Mouse (Mus musculus): ENCODE results near the gene Nav1. TPM values are rescaled to one million over a fixed set of nuclear protein-coding genes. Genes with fewer than 3 reads are reported as not detected.

Gene Nav1
- polyA plus RNA-seq, 1 experiment: 31.7 TPM

- no peak overlapping the region for H3K27ac ChIP-seq (ENCODE audit: insufficient read depth, low read length)
- peaks cover 2% of the 10 kb centered on the region for H3K4me1 ChIP-seq (ENCODE audit: control insufficient read depth, insufficient read depth, low read length)
- TF ChIP-seq EP300 (IDR thresholded peaks at IDR 0.05; ENCODE audit: insufficient read depth, low read depth, low read length) (no peak), CTCF (IDR thresholded peaks at IDR 0.05; ENCODE audit: low read depth, low read length) (no peak), POLR2A (IDR thresholded peaks at IDR 0.05; ENCODE audit: insufficient read depth, low read length) (no peak)
- no peaks in the 10 kb centered on the region for H3K27me3 ChIP-seq (ENCODE audit: control insufficient read depth, insufficient read depth, low read length, poor library complexity, severe bottlenecking)
- H3K36me3 ChIP-seq (ENCODE audit: control insufficient read depth, insufficient read depth, low read length, poor library complexity, severe bottlenecking): no peaks in the 10 kb centered on the region
- no peaks in the 10 kb centered on the region for H3K9me3 ChIP-seq (replicated peaks; ENCODE audit: control insufficient read depth, insufficient read depth, low read length, poor library complexity, severe bottlenecking)
- H3K9ac ChIP-seq (ENCODE audit: low read depth, poor library complexity, severe bottlenecking): no peak overlapping the region
- no peak overlapping the region for H3K4me3 ChIP-seq (ENCODE audit: low read depth, low read length)
These were observed 17.6 kb upstream of the Nav1 start for GRCm38 (mm10) chr1:135624646-135625045.

GRCm38 (mm10) chr1:135623136-135623535 is 16.0 kb upstream of the Nav1 start:
- no peak overlapping the region for H3K9ac ChIP-seq (ENCODE audit: low read depth, poor library complexity, severe bottlenecking)
- H3K27ac ChIP-seq (ENCODE audit: insufficient read depth, low read length): no peak overlapping the region
- H3K9me3 ChIP-seq (replicated peaks; ENCODE audit: control insufficient read depth, insufficient read depth, low read length, poor library complexity, severe bottlenecking): no peaks in the 10 kb centered on the region
- peaks cover 2% of the 10 kb centered on the region for H3K4me1 ChIP-seq (ENCODE audit: control insufficient read depth, insufficient read depth, low read length)
- H3K4me3 ChIP-seq (ENCODE audit: low read depth, low read length): no peak overlapping the region
- TF ChIP-seq CTCF (IDR thresholded peaks at IDR 0.05; ENCODE audit: low read depth, low read length): no peak
- no peak for TF ChIP-seq EP300 (IDR thresholded peaks at IDR 0.05; ENCODE audit: insufficient read depth, low read depth, low read length)
- TF ChIP-seq POLR2A (IDR thresholded peaks at IDR 0.05; ENCODE audit: insufficient read depth, low read length): no peak
- H3K27me3 ChIP-seq (ENCODE audit: control insufficient read depth, insufficient read depth, low read length, poor library complexity, severe bottlenecking): no peaks in the 10 kb centered on the region
- H3K36me3 ChIP-seq (ENCODE audit: control insufficient read depth, insufficient read depth, low read length, poor library complexity, severe bottlenecking): no peaks in the 10 kb centered on the region

GRCm38 (mm10) chr1:135621307-135621706 is 14.2 kb upstream of the Nav1 start:
- H3K9ac ChIP-seq (ENCODE audit: low read depth, poor library complexity, severe bottlenecking): no peak overlapping the region

DNA sequence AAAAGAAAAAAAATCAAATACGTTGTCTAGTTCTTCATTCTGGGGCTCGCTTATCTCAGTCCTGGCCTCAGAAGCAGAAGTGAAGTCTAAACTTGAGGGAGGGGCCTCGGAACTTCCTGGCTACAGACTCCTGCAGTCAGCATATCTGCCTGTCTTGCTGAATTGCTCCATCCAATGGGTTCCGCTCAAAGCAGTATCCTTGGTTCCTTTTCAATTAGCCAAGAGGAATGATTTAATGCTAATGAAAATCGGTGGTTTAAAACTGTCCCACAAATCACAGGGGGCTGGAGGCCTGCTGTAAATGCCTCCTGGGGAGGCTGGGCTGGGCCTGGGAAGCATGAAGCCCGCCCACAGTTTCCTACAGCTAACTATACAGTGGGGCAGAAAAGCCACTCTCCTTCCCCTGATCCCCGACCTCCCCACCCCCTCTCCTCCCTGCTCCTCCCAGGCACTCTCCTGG is 12.9 kb upstream of the Nav1 start:
- no peaks in the 10 kb centered on the region for H3K9me3 ChIP-seq (replicated peaks; ENCODE audit: control insufficient read depth, insufficient read depth, low read length, poor library complexity, severe bottlenecking)
- H3K27ac ChIP-seq (ENCODE audit: insufficient read depth, low read length): no peak overlapping the region
- H3K4me1 ChIP-seq (ENCODE audit: control insufficient read depth, insufficient read depth, low read length): peaks cover 2% of the 10 kb centered on the region

More at GRCm38 (mm10) chr1:135621307-135621706, 14.2 kb upstream of the Nav1 start:
- no peaks in the 10 kb centered on the region for H3K9me3 ChIP-seq (replicated peaks; ENCODE audit: control insufficient read depth, insufficient read depth, low read length, poor library complexity, severe bottlenecking)
- no peaks in the 10 kb centered on the region for H3K27me3 ChIP-seq (ENCODE audit: control insufficient read depth, insufficient read depth, low read length, poor library complexity, severe bottlenecking)
- peaks cover 2% of the 10 kb centered on the region for H3K4me1 ChIP-seq (ENCODE audit: control insufficient read depth, insufficient read depth, low read length)
- TF ChIP-seq POLR2A (IDR thresholded peaks at IDR 0.05; ENCODE audit: insufficient read depth, low read length) (no peak), EP300 (IDR thresholded peaks at IDR 0.05; ENCODE audit: insufficient read depth, low read depth, low read length) (0 out of 2 replicates have a peak, but pooled peaks have one; percentile 38)
- no peak overlapping the region for H3K27ac ChIP-seq (ENCODE audit: insufficient read depth, low read length)
- H3K36me3 ChIP-seq (ENCODE audit: control insufficient read depth, insufficient read depth, low read length, poor library complexity, severe bottlenecking): no peaks in the 10 kb centered on the region
- no peak overlapping the region for H3K4me3 ChIP-seq (ENCODE audit: low read depth, low read length)

DNA sequence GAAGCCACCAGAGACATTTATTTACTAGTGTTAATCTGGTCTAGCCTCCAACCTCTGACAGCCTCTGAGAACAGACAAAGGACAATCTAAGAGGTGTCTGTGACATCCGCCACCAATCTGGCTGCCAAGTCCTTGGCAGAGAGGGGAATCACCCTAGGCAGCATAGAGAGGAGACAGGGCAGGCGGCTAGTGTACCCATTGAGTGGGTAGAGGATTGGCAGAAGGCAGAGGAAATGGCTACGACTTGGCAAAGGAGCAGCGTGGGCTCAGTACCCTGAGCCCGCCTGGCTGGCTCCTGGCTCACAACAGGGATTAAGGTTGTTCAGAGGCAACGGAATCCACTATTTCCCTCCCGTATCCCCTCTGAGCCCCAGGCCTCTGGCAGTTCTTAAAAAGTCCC is 12.0 kb upstream of the Nav1 start:
- H3K4me1 ChIP-seq (ENCODE audit: control insufficient read depth, insufficient read depth, low read length): peaks cover 2% of the 10 kb centered on the region
- no peaks in the 10 kb centered on the region for H3K27me3 ChIP-seq (ENCODE audit: control insufficient read depth, insufficient read depth, low read length, poor library complexity, severe bottlenecking)
- TF ChIP-seq POLR2A (IDR thresholded peaks at IDR 0.05; ENCODE audit: insufficient read depth, low read length): no peak
- no peak overlapping the region for H3K27ac ChIP-seq (ENCODE audit: insufficient read depth, low read length)
- H3K9me3 ChIP-seq (replicated peaks; ENCODE audit: control insufficient read depth, insufficient read depth, low read length, poor library complexity, severe bottlenecking): no peaks in the 10 kb centered on the region
- H3K4me3 ChIP-seq (ENCODE audit: low read depth, low read length): no peak overlapping the region
- no peaks in the 10 kb centered on the region for H3K36me3 ChIP-seq (ENCODE audit: control insufficient read depth, insufficient read depth, low read length, poor library complexity, severe bottlenecking)
- no peak overlapping the region for H3K9ac ChIP-seq (ENCODE audit: low read depth, poor library complexity, severe bottlenecking)

More for the DNA sequence above, 12.9 kb upstream of the Nav1 start:
- Histone ChIP-seq H3K4me3 (ENCODE audit: low read depth, low read length) (no peak overlapping the region), H3K36me3 (ENCODE audit: control insufficient read depth, insufficient read depth, low read length, poor library complexity, severe bottlenecking) (no peaks in the 10 kb centered on the region), H3K9ac (ENCODE audit: low read depth, poor library complexity, severe bottlenecking) (no peak overlapping the region), H3K27me3 (ENCODE audit: control insufficient read depth, insufficient read depth, low read length, poor library complexity, severe bottlenecking) (no peaks in the 10 kb centered on the region)
- TF ChIP-seq CTCF (IDR thresholded peaks at IDR 0.05; ENCODE audit: low read depth, low read length): no peak
- 0 out of 2 replicates have a peak, but pooled peaks have one; percentile 32 for TF ChIP-seq EP300 (IDR thresholded peaks at IDR 0.05; ENCODE audit: insufficient read depth, low read depth, low read length)

DNA sequence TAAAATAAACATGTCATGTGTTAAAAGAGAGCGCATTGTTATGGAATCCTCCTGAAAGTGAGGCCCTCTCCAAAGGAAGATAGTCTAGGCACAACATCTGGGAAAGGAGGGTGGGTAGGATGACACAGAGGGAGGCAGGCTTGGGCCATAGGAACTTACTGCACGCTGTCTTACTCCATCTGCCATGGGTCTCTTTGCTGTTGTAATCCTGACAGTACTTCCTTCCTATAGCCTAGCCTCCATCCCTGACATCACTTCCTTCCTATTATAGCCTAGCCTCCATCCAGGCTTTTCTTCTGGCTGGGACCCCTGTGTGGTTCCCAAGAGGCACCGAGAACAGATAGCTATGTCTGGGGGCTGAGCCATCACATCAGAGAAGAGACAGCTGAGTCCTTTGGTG is 10.2 kb upstream of the Nav1 start:
- TF ChIP-seq CTCF (IDR thresholded peaks at IDR 0.05; ENCODE audit: low read depth, low read length): no peak
- no peak for TF ChIP-seq POLR2A (IDR thresholded peaks at IDR 0.05; ENCODE audit: insufficient read depth, low read length)
- TF ChIP-seq EP300 (IDR thresholded peaks at IDR 0.05; ENCODE audit: insufficient read depth, low read depth, low read length): no peak
- Histone ChIP-seq H3K9me3 (replicated peaks; ENCODE audit: control insufficient read depth, insufficient read depth, low read length, poor library complexity, severe bottlenecking) (no peaks in the 10 kb centered on the region), H3K4me1 (ENCODE audit: control insufficient read depth, insufficient read depth, low read length) (peaks cover 2% of the 10 kb centered on the region), H3K4me3 (ENCODE audit: low read depth, low read length) (no peak overlapping the region), H3K27ac (ENCODE audit: insufficient read depth, low read length) (no peak overlapping the region), H3K36me3 (ENCODE audit: control insufficient read depth, insufficient read depth, low read length, poor library complexity, severe bottlenecking) (no peaks in the 10 kb centered on the region), H3K9ac (ENCODE audit: low read depth, poor library complexity, severe bottlenecking) (no peak overlapping the region), H3K27me3 (ENCODE audit: control insufficient read depth, insufficient read depth, low read length, poor library complexity, severe bottlenecking) (no peaks in the 10 kb centered on the region)
